Mouse (Mus musculus) heart, embryonic 16.5 days (tissue): ENCODE measurements at regions not wholly inside any gene's neighbourhood (a gene's known extent, or its start where the extent isn't known, plus 50 kb on each side); places are given as distances from the start of the nearest gene placed in this dataset.

Source experiments
- ATAC-seq: fragments of 200-750 bp; cut with Nextera tagmentation; replicated peaks from 2 replicates; pipeline ENCODE4 v1.8.0; 2017; ENCODE audit warnings: moderate number of reproducible peaks; ENCODE audit not compliant: insufficient read depth, low FRiP score; ENCODE audit errors: extremely low read depth
- H3K27ac ChIP-seq: fragments of 300-500 bp; sonication (generic); 2 replicates; pipeline ENCODE4 v1.5.1; 2014; ENCODE audit warnings: mild to moderate bottlenecking, low read length, control low read depth, moderate library complexity
- H3K27me3 ChIP-seq: fragments of 300-500 bp; sonication (generic); 2 replicates; pipeline ENCODE4 v1.6.1; 2014; ENCODE audit warnings: low read length, mixed read lengths; ENCODE audit not compliant: control insufficient read depth, insufficient read depth
- H3K36me3 ChIP-seq: fragments of 300-500 bp; sonication (generic); 2 replicates; pipeline ENCODE4 v1.6.1; 2014; ENCODE audit not compliant: control insufficient read depth, insufficient read depth
- H3K4me1 ChIP-seq: fragments of 300-500 bp; sonication (generic); 2 replicates; pipeline ENCODE4 v1.6.1; 2014; ENCODE audit warnings: low read length, mixed read lengths; ENCODE audit not compliant: control insufficient read depth, insufficient read depth
- H3K4me2 ChIP-seq: fragments of 300-500 bp; sonication (generic); 2 replicates; pipeline ENCODE4 v1.6.1; 2014; ENCODE audit warnings: low read depth, mild to moderate bottlenecking, control low read depth, low read length
- H3K4me3 ChIP-seq: fragments of 300-500 bp; sonication (generic); 2 replicates; pipeline ENCODE4 v1.5.1; 2014; ENCODE audit warnings: mild to moderate bottlenecking, control low read depth, low read length
- H3K9ac ChIP-seq: fragments of 300-500 bp; sonication (generic); 2 replicates; pipeline ENCODE4 v1.6.1; 2014; ENCODE audit warnings: low read length, control low read depth
- H3K9me3 ChIP-seq: fragments of 300-500 bp; sonication (generic); replicated peaks from 2 replicates; pipeline ENCODE4 v1.6.1; 2016; ENCODE audit warnings: low read length; ENCODE audit not compliant: control insufficient read depth
- WGBS: fragments of 180-500 bp; shearing (Covaris S2); extraction: QIAGEN DNeasy Blood & Tissue Kit; methylation state at CpG from one replicate; pipeline ENCODE4 v1.1.7; 2014; 5-methylcytosine and 5-hydroxymethylcytosine counted together

- Histone ChIP-seq H3K4me1 (peaks cover 3% of the 10 kb centered on the region), H3K27ac (no peak overlapping the region), H3K36me3 (no peaks in the 10 kb centered on the region), H3K27me3 (no peaks in the 10 kb centered on the region), H3K4me3 (no peak overlapping the region), H3K4me2 (no peak overlapping the region), H3K9ac (no peak overlapping the region), H3K9me3 (no peaks in the 10 kb centered on the region)
- ATAC-seq: no peak
- WGBS: 22% methylated on average over 2 of the region's 2 CpGs
Observed at GRCm38 (mm10) chr1:137800752-137801151, 374.8 kb downstream of the Ptprc start.

- no peaks in the 10 kb centered on the region for H3K9me3 ChIP-seq
- no peak overlapping the region for H3K4me3 ChIP-seq
- no peak overlapping the region for H3K27ac ChIP-seq
- H3K4me2 ChIP-seq: no peak overlapping the region
- H3K36me3 ChIP-seq: no peaks in the 10 kb centered on the region
- no peak for ATAC-seq
- no peaks in the 10 kb centered on the region for H3K27me3 ChIP-seq
- H3K9ac ChIP-seq: no peak overlapping the region
- 47% methylated on average over 3 of the region's 3 CpGs for WGBS
- no peaks in the 10 kb centered on the region; the same call in 1 of the 2 replicates for H3K4me1 ChIP-seq
Observed at GRCm38 (mm10) chr1:137788789-137789188, 386.7 kb downstream of the Ptprc start.

DNA sequence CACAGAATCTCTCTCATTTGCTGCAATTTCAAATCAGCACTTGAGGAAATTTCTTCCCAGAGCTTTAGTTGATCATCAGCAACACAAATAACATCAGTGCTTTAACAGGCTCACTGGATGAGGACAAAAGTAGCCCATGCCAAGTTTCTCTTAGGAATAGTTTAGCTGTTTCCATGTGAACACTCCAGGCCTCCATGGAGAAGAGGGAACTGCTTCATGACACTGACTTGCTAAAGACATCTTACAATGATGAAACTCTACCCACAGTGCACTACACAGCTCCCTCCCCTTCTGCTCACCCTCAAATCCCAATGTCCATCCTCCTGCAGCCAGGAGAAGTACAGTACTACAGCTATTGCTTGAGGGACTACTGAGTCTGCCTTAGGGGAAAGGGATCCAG is 388.9 kb downstream of the Ptprc start:
- Histone ChIP-seq H3K27me3 (no peaks in the 10 kb centered on the region), H3K9me3 (no peaks in the 10 kb centered on the region), H3K4me1 (no peaks in the 10 kb centered on the region; the same call in 1 of the 2 replicates), H3K36me3 (no peaks in the 10 kb centered on the region), H3K4me2 (no peak overlapping the region), H3K9ac (no peak overlapping the region), H3K27ac (no peak overlapping the region), H3K4me3 (no peak overlapping the region)
- ATAC-seq: no peak

DNA sequence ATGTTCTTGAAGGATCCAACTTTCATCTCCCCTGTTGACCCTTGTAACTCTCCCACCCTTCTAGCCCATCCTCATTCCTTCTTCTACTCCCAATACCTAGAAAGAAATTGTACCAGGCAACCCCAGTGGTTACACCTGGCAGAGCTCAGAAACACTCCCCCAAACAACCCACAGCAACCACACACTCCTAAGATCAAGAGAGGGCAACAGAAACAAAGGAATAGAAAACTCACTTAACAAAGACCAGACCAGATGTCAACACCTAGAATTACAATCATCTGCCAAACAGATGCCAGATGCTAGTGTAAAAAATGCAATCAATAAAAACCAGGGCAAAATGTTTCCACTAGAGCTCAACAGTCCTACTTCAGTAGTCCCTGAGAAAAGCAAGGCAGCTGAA is 400.9 kb downstream of the Ptprc start:
- no peak overlapping the region for H3K9ac ChIP-seq
- H3K4me3 ChIP-seq: no peak overlapping the region
- H3K27ac ChIP-seq: no peak overlapping the region
- no peaks in the 10 kb centered on the region for H3K36me3 ChIP-seq
- H3K27me3 ChIP-seq: no peaks in the 10 kb centered on the region
- no peaks in the 10 kb centered on the region for H3K4me1 ChIP-seq
- no peak overlapping the region for H3K4me2 ChIP-seq
- no peaks in the 10 kb centered on the region for H3K9me3 ChIP-seq
- peak; percentile 41 for ATAC-seq

DNA sequence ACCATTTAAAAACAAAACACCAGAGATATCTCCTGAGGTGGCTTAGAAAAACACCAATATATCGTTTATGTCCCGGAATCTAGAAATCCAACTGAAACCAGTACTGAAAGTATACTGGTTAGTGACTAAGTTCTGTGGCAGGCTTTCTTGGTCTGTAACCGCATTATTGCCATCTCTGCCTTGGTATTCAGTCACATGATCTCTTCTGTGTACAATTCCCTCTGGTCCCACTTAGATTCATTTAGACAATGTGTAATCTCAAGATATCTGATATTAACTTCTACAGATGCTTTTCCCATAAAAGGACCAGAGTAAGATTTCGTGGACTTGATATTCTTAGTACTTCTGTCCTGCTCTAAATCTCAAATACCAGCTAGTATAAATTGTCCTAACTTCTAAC is 414.7 kb downstream of the Ptprc start:
- no peak for ATAC-seq
- H3K4me2 ChIP-seq: no peak overlapping the region

GRCm38 (mm10) chr1:137751446-137751961 is 424.0 kb downstream of the Ptprc start:
- Histone ChIP-seq H3K9ac (no peak overlapping the region), H3K4me2 (no peak overlapping the region), H3K4me3 (no peak overlapping the region), H3K36me3 (no peaks in the 10 kb centered on the region), H3K4me1 (peaks cover 2% of the 10 kb centered on the region), H3K27me3 (no peaks in the 10 kb centered on the region), H3K27ac (no peak overlapping the region), H3K9me3 (no peaks in the 10 kb centered on the region)
- no peak for ATAC-seq
- WGBS: 69% methylated on average over 7 of the region's 7 CpGs

More for the DNA sequence above, 414.7 kb downstream of the Ptprc start:
- H3K27me3 ChIP-seq: no peaks in the 10 kb centered on the region
- H3K27ac ChIP-seq: no peak overlapping the region
- H3K4me1 ChIP-seq: no peaks in the 10 kb centered on the region
- WGBS: 87% methylated on average over 4 of the region's 4 CpGs
- H3K9me3 ChIP-seq: no peaks in the 10 kb centered on the region
- H3K9ac ChIP-seq: no peak overlapping the region
- H3K36me3 ChIP-seq: no peaks in the 10 kb centered on the region
- H3K4me3 ChIP-seq: no peak overlapping the region

GRCm38 (mm10) chr1:137750894-137751293 is 424.6 kb downstream of the Ptprc start:
- ATAC-seq: no peak
- WGBS: 79% methylated on average over 5 of the region's 5 CpGs
- no peak overlapping the region for H3K9ac ChIP-seq

DNA sequence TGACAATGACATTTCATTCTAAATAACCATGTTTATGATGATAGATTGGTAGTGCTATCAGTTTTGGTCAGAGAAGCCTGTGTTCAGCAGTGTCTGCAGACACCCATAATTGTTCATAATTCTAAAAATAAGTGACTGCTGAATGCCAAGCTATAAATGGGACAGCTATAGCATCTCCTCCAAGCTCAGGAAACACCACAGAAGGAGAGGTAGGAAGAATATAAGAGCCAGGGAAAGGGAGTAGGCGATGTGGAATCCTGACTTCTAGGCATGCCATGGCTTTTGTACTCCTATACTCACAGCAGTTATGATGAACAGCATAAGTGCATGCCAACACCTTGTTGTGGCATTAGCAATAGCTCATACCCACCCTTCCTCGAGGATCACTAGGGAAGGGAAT is 429.4 kb downstream of the Ptprc start:
- ATAC-seq: no peak
- Histone ChIP-seq H3K9ac (no peak overlapping the region), H3K27me3 (no peaks in the 10 kb centered on the region), H3K4me1 (peaks cover 3% of the 10 kb centered on the region), H3K27ac (no peak overlapping the region), H3K9me3 (no peaks in the 10 kb centered on the region), H3K4me3 (no peak overlapping the region), H3K36me3 (no peaks in the 10 kb centered on the region), H3K4me2 (no peak overlapping the region)
- 49% methylated on average over 2 of the region's 2 CpGs for WGBS

More at GRCm38 (mm10) chr1:137750894-137751293, 424.6 kb downstream of the Ptprc start:
- Histone ChIP-seq H3K4me2 (no peak overlapping the region), H3K9me3 (no peaks in the 10 kb centered on the region), H3K4me3 (no peak overlapping the region), H3K27me3 (no peaks in the 10 kb centered on the region), H3K27ac (no peak overlapping the region), H3K36me3 (no peaks in the 10 kb centered on the region), H3K4me1 (peaks cover 6% of the 10 kb centered on the region)

- Histone ChIP-seq H3K27me3 (no peaks in the 10 kb centered on the region), H3K4me2 (no peak overlapping the region), H3K4me3 (no peak overlapping the region), H3K4me1 (peaks cover 2% of the 10 kb centered on the region; the same call in 1 of the 2 replicates), H3K36me3 (no peaks in the 10 kb centered on the region), H3K9me3 (no peaks in the 10 kb centered on the region), H3K9ac (no peak overlapping the region), H3K27ac (no peak overlapping the region)
- no peak for ATAC-seq
- WGBS: 10% methylated on average over 1 of the region's 1 CpGs
Observed at GRCm38 (mm10) chr1:137738157-137738851, 437.2 kb downstream of the Ptprc start.
